Mouse (Mus musculus): Measurements from ENCODE around the gene Tspan9.

The Tspan9 gene

DNA sequence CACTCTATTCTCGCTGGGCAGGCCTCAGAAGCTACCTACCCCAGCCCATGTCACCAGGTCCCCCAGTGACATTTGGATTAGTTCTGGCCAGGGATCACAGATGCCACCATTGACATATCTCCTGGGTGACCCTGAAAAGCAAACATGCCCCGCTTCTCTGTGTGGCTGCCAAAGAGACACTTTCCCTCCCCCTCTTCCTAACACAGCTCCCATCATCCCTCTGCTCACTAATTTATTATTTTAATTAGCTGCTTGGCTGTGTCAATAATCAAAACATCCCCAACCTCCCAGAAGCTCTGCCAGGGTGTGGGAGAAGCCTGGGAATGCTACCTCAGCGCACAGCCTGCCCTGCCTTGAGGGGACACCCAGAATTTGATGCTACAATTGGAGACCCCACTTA, 226.4 kb downstream of the Tspan9 start:
- DNase-seq, result no peak

DNA sequence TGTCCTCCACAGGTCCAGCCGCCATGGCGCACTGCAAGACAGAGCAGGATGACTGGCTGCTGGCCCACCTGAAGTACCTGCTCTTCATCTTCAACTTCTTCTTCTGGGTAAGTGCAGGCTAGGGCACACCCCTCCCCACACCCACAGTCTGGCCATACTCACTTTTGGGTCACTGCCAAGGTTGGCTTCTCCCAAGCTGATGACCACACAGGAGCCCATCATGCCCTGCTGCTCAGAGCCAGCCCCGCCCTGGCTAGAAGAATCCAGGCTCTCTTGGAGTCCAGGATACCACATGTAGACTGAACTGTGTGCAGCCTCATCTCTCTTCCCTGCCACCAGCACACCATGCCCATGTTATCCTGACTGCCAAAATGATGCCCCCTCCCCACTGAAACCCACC, 230.5 kb downstream of the Tspan9 start:
- DNase-seq, result no peak

GRCm38 (mm10) chr6:127911687-127912086, 231.7 kb downstream of the Tspan9 start:
- DNase-seq, result no peak
